Mouse (Mus musculus) embryonic facial prominence, embryonic 14.5 days (tissue): ENCODE measurements at regions not wholly inside any gene's neighbourhood (a gene's known extent, or its start where the extent isn't known, plus 50 kb on each side); places are given as distances from the start of the nearest gene placed in this dataset.

ENCODE experiments used
- ATAC-seq: fragments of 200-750 bp; cut with Nextera tagmentation; 2 replicates; pipeline ENCODE4 v1.8.0; 2017; ENCODE audit warnings: low read depth, moderate number of reproducible peaks, moderate TSS enrichment
- DNase-seq: peaks from one replicate; pipeline ENCODE4 v3.0.0-alpha.2; 2015; ENCODE audit warnings: low spot score
- H3K27ac ChIP-seq: fragments of 300-500 bp; sonication (generic); replicated peaks from 2 replicates; pipeline ENCODE4 v1.5.1; 2014; ENCODE audit warnings: low read depth, mild to moderate bottlenecking, low read length, moderate library complexity
- H3K27me3 ChIP-seq: fragments of 300-500 bp; sonication (generic); replicated peaks from 2 replicates; pipeline ENCODE4 v1.6.1; 2014; ENCODE audit warnings: low read length; ENCODE audit not compliant: control insufficient read depth, insufficient read depth
- H3K36me3 ChIP-seq: fragments of 300-500 bp; sonication (generic); 2 replicates; pipeline ENCODE4 v1.6.1; 2014; ENCODE audit warnings: low read length, mixed read lengths; ENCODE audit not compliant: control insufficient read depth, insufficient read depth
- H3K4me1 ChIP-seq: fragments of 300-500 bp; sonication (generic); 2 replicates; pipeline ENCODE4 v1.6.1; 2014; ENCODE audit warnings: antibody characterized with exemption, low read length; ENCODE audit not compliant: control insufficient read depth, insufficient read depth
- H3K4me2 ChIP-seq: fragments of 300-500 bp; sonication (generic); 2 replicates; pipeline ENCODE4 v1.6.1; 2014; ENCODE audit warnings: low read depth, mild to moderate bottlenecking, low read length, moderate library complexity, mixed read lengths
- H3K4me3 ChIP-seq: fragments of 300-500 bp; sonication (generic); 2 replicates; pipeline ENCODE4 v1.5.1; 2014; ENCODE audit warnings: low read depth, mild to moderate bottlenecking, low read length
- H3K9ac ChIP-seq: fragments of 300-500 bp; sonication (generic); 2 replicates; pipeline ENCODE4 v1.6.1; 2014; ENCODE audit warnings: low read depth, mild to moderate bottlenecking, low read length, moderate library complexity, mixed read lengths
- H3K9me3 ChIP-seq: fragments of 300-500 bp; sonication (generic); 2 replicates; pipeline ENCODE4 v1.6.1; 2016; ENCODE audit warnings: low read length; ENCODE audit not compliant: control insufficient read depth
- WGBS: fragments of 180-500 bp; shearing (Covaris S2); extraction: QIAGEN DNeasy Blood & Tissue Kit; methylation state at CpG from one replicate; pipeline ENCODE4 v1.1.7; 2014; 5-methylcytosine and 5-hydroxymethylcytosine counted together

DNA sequence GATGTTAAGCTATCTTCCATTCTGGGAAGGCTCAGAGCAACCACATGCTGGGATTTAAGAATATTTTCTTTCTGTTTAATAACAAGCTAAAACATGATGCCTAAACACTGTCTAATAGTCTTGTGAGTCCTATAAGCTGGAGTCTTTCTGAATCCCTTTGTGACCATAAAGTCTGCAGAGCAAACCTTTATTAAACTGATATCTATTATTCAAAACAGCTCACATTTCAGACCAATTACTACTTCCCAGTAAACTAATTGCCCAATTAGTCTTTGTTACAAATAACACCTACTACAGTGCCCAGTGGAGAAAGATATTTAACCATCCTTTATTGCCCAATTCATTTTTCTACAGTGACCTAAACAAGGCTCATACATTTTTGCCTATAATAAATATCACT is 277.7 kb downstream of the Stxbp6 start:
- ATAC-seq (no peak; the same call in 1 of the 2 replicates), DNase-seq (no peak)
- Histone ChIP-seq H3K27me3 (no peaks in the 10 kb centered on the region), H3K36me3 (no peaks in the 10 kb centered on the region), H3K4me1 (no peaks in the 10 kb centered on the region), H3K9me3 (no peaks in the 10 kb centered on the region), H3K9ac (no peak overlapping the region), H3K27ac (no peak overlapping the region), H3K4me2 (no peak overlapping the region), H3K4me3 (no peak overlapping the region)

DNA sequence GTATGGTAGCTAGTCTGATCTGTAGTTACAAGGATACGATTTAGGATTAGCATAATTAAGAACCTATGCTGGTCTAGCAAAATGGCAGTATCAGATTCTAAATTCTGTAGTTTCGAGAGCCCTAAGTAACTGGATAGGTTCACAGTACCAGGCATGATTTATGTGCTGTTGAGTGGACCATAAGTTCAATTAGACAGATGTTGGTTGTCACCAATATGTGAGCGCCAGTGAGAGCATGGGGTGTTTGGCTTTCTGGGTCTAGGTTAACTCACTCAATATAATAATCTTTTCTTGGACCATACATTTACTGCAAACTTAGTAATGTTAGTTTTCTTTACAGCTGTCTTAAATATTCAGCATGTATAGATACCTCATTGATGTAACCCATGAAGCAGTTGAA is 323.8 kb downstream of the Stxbp6 start:
- Histone ChIP-seq H3K36me3 (no peaks in the 10 kb centered on the region), H3K4me1 (no peaks in the 10 kb centered on the region), H3K4me2 (no peak overlapping the region), H3K27me3 (no peaks in the 10 kb centered on the region), H3K9me3 (no peaks in the 10 kb centered on the region), H3K4me3 (no peak overlapping the region), H3K9ac (no peak overlapping the region), H3K27ac (no peak overlapping the region)
- DNase-seq = no peak
- ATAC-seq = no peak
- WGBS = 77% methylated on average over 3 of the region's 3 CpGs

DNA sequence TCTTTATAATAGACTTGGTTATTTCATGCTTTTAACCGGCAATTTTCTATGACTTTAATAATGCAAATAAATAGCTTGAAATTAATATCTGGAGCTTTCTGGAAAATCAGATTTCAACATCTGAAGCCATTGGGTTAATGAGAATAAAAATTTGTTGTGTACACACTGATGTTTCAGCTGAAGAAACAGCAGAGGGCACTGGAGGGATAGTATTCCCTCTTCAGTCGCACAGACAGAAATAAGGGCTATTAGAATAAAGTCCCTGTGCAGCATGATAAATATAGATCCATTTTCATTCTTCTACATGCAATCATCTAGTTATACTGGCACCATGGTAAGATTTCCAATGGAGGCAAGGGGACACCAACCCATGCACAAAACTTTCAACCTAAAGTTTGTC is 347.7 kb downstream of the Stxbp6 start:
- no peaks in the 10 kb centered on the region for H3K9me3 ChIP-seq
- no peak overlapping the region for H3K9ac ChIP-seq
- H3K4me1 ChIP-seq = no peaks in the 10 kb centered on the region
- DNase-seq = peak; percentile 5
- no peak for ATAC-seq
- no peak overlapping the region for H3K4me2 ChIP-seq
- no peaks in the 10 kb centered on the region for H3K36me3 ChIP-seq
- H3K4me3 ChIP-seq = no peak overlapping the region
- no peak overlapping the region for H3K27ac ChIP-seq
- H3K27me3 ChIP-seq = no peaks in the 10 kb centered on the region
- 82% methylated on average over 2 of the region's 2 CpGs for WGBS
